Mouse (Mus musculus): Measurements from ENCODE around the gene Spaca4.

Gene Spaca4

GRCm38 (mm10) chr7:45693921-45694591, 31.6 kb downstream of the Spaca4 start, which contains the start of gene Sec1:
Sec1 (minus strand) TSS chr7:45694402.
- DNase-seq = no peak

GRCm38 (mm10) chr7:45692364-45692763, 33.2 kb downstream of the Spaca4 start:
- no peak for DNase-seq

- no peak for DNase-seq
Observed at GRCm38 (mm10) chr7:45689800-45690199, 35.8 kb downstream of the Spaca4 start.

- no peak for DNase-seq
Observed at GRCm38 (mm10) chr7:45689099-45689498, 36.5 kb downstream of the Spaca4 start.

- DNase-seq = no peak
Observed at GRCm38 (mm10) chr7:45686841-45687240, 38.8 kb downstream of the Spaca4 start.

GRCm38 (mm10) chr7:45685811-45686210, 39.8 kb downstream of the Spaca4 start:
- no peak for DNase-seq

- DNase-seq = no peak
Observed at GRCm38 (mm10) chr7:45683396-45684050, 42.1 kb downstream of the Spaca4 start, which contains the start of gene Ntn5. Ntn5 (plus strand) TSS chr7:45684022.

GRCm38 (mm10) chr7:45682144-45683126, 43.2 kb downstream of the Spaca4 start:
- peak; percentile 93 for DNase-seq

GRCm38 (mm10) chr7:45681046-45681736, 44.4 kb downstream of the Spaca4 start:
- DNase-seq = no peak

GRCm38 (mm10) chr7:45679966-45680621, 45.5 kb downstream of the Spaca4 start:
- DNase-seq = no peak

GRCm38 (mm10) chr7:45678513-45678912, 47.1 kb downstream of the Spaca4 start:
- no peak for DNase-seq

GRCm38 (mm10) chr7:45677627-45678295, 47.9 kb downstream of the Spaca4 start:
- no peak for DNase-seq
